Mouse (Mus musculus) left cerebral cortex, adult 9 months (tissue): ENCODE measurements around the gene Bub3.

Experiments
- DNase-seq, 2 experiments: peaks; one replicate each; pipeline ENCODE4 v3.0.0; 2022; ENCODE audit warnings: low spot score in 2 of 2

Bub3 gene

GRCm38 (mm10) chr7:131559986-131560696 lies at the start of gene Bub3:
TSS of gene Bub3 (plus strand) at chr7:131560222.
- peak; percentile 88 to 96 for DNase-seq

GRCm38 (mm10) chr7:131539979-131540378 lies 20.0 kb upstream of the Bub3 start:
- peak in 1 of 2 experiments; percentile 89 for DNase-seq

GRCm38 (mm10) chr7:131541184-131542114 lies 18.6 kb upstream of the Bub3 start:
- DNase-seq = no peak

GRCm38 (mm10) chr7:131542115-131542871 lies 17.7 kb upstream of the Bub3 start, which contains the start of gene Hmx3:
TSS of gene Hmx3 (plus strand) at chr7:131542867.
- DNase-seq = no peak

- no peak for DNase-seq
These were observed 17.0 kb upstream of the Bub3 start for GRCm38 (mm10) chr7:131542872-131543622.

GRCm38 (mm10) chr7:131543623-131544481 lies 16.2 kb upstream of the Bub3 start:
- no peak for DNase-seq

- no peak for DNase-seq
These were observed 15.2 kb upstream of the Bub3 start for GRCm38 (mm10) chr7:131544871-131545270.

GRCm38 (mm10) chr7:131545701-131546385 lies 14.2 kb upstream of the Bub3 start:
- no peak for DNase-seq

- no peak for DNase-seq
These were observed 13.6 kb upstream of the Bub3 start for GRCm38 (mm10) chr7:131546423-131546822.

- no peak for DNase-seq
These were observed 12.5 kb upstream of the Bub3 start for GRCm38 (mm10) chr7:131547481-131547880.

GRCm38 (mm10) chr7:131548473-131548872 lies 11.5 kb upstream of the Bub3 start, which contains the start of gene Hmx2:
TSS of gene Hmx2 (plus strand) at chr7:131548773.
- DNase-seq = no peak

GRCm38 (mm10) chr7:131551471-131551870 lies 8.6 kb upstream of the Bub3 start:
- DNase-seq = no peak

- DNase-seq = no peak
These were observed 7.9 kb upstream of the Bub3 start for GRCm38 (mm10) chr7:131551931-131552741.

- no peak for DNase-seq
These were observed 7.2 kb upstream of the Bub3 start for GRCm38 (mm10) chr7:131552781-131553180.

GRCm38 (mm10) chr7:131553771-131554175 lies 6.2 kb upstream of the Bub3 start:
- DNase-seq = no peak

- no peak for DNase-seq
These were observed 5.5 kb upstream of the Bub3 start for GRCm38 (mm10) chr7:131554341-131555180.

GRCm38 (mm10) chr7:131555301-131556081 lies 4.5 kb upstream of the Bub3 start:
- DNase-seq = no peak
